Mouse (Mus musculus) heart, postnatal 0 days (tissue): ENCODE results near the gene Hcfc2. TPM values are rescaled to one million over a fixed set of nuclear protein-coding genes. Genes with fewer than 3 reads are reported as not detected.

Experiments
- ATAC-seq: fragments of 200-750 bp; cut with Nextera tagmentation; 2 replicates; pipeline ENCODE4 v1.8.0; 2017; ENCODE audit warnings: low read depth, moderate number of reproducible peaks, moderate library complexity; ENCODE audit not compliant: insufficient read depth
- DNase-seq: peaks from one replicate; pipeline ENCODE4 v3.0.0-alpha.2; 2016; ENCODE audit warnings: low spot score
- H3K27ac ChIP-seq: fragments of 300-500 bp; sonication (generic); 2 replicates; pipeline ENCODE4 v1.5.1; 2014; ENCODE audit warnings: low read depth, mild to moderate bottlenecking
- H3K27me3 ChIP-seq: fragments of 300-500 bp; sonication (generic); 2 replicates; pipeline ENCODE4 v1.6.1; 2014; ENCODE audit warnings: low read length, mixed read lengths; ENCODE audit not compliant: control insufficient read depth, insufficient read depth
- H3K36me3 ChIP-seq: fragments of 300-500 bp; sonication (generic); replicated peaks from 2 replicates; pipeline ENCODE4 v1.6.1; 2014; ENCODE audit warnings: low read length, mixed read lengths; ENCODE audit not compliant: control insufficient read depth, insufficient read depth
- H3K4me1 ChIP-seq: fragments of 300-500 bp; sonication (generic); 2 replicates; pipeline ENCODE4 v1.6.1; 2014; ENCODE audit warnings: antibody characterized with exemption; ENCODE audit not compliant: control insufficient read depth, insufficient read depth
- H3K4me2 ChIP-seq: fragments of 300-500 bp; sonication (generic); 2 replicates; pipeline ENCODE4 v1.6.1; 2014; ENCODE audit warnings: low read depth, mild to moderate bottlenecking, low read length, moderate library complexity
- H3K4me3 ChIP-seq: fragments of 300-500 bp; sonication (generic); 2 replicates; pipeline ENCODE4 v1.5.1; 2014; ENCODE audit warnings: low read depth, low read length
- H3K9ac ChIP-seq: fragments of 300-500 bp; sonication (generic); replicated peaks from 2 replicates; pipeline ENCODE4 v1.6.1; 2014; ENCODE audit warnings: low read depth, low read length, mixed read lengths
- H3K9me3 ChIP-seq: fragments of 300-500 bp; sonication (generic); replicated peaks from 2 replicates; pipeline ENCODE4 v1.6.1; 2016; ENCODE audit warnings: low read length; ENCODE audit not compliant: control insufficient read depth
- CTCF ChIP-seq: IDR thresholded peaks from 2 replicates; pipeline ENCODE4 v1.5.1; 2016; ENCODE audit warnings: antibody characterized with exemption, control low read depth, low read depth
- EP300 ChIP-seq: IDR thresholded peaks from 2 replicates; pipeline ENCODE4 v1.6.1; 2016; ENCODE audit warnings: antibody characterized with exemption, low read depth
- WGBS: fragments of 180-500 bp; shearing (Covaris S2); extraction: QIAGEN DNeasy Blood & Tissue Kit; methylation state at CpG from one replicate; pipeline ENCODE4 v1.1.7; 2014; 5-methylcytosine and 5-hydroxymethylcytosine counted together
- polyA plus RNA-seq: library from polyadenylated mRNA; unstranded; fragments of >200 nt; fragmentation: Nextera tagmentation; extraction: Ambion mirVana; gene quantifications from 2 replicates; pipeline ENCODE4 v1.2.1, GENCODE M21; 2015
- total RNA-seq: library from RNA; depleted of rRNA; stranded (reverse); fragments of >200 nt; gene quantifications from 2 replicates; pipeline ENCODE4 v1.2.3, GENCODE M21; 2014; ENCODE audit warnings: low replicate concordance

Gene Hcfc2
- total and polyA plus RNA-seq, 2 experiments from 2014 or later, result 30.5 to 34.3 TPM

DNA sequence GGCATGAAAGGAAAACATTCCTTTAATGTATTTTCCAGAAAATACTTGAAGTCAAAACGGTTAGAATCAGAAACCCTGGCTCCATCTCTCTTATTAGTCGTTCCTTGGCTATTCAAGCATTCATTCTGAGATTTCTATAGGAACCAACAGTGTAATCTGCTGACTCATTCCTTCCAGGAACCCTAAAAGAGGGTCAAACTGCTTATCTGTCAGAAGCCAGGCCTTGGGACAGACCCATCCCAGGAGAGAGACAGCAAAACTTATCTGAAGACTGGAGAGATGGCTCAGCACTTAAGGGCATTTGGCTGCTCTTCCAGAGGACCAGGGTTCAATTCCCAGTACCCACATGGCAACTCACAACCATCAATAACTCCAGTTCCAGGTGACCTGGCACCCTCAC is 81.1 kb downstream of the Hcfc2 start:
- Histone ChIP-seq H3K9me3 (no peaks in the 10 kb centered on the region), H3K27ac (no peak overlapping the region), H3K4me3 (no peak overlapping the region), H3K27me3 (no peaks in the 10 kb centered on the region), H3K4me2 (no peak overlapping the region), H3K9ac (no peak overlapping the region), H3K4me1 (peaks cover 4% of the 10 kb centered on the region), H3K36me3 (no peaks in the 10 kb centered on the region)
- TF ChIP-seq EP300 (no peak), CTCF (no peak)
- no peak for DNase-seq
- 60% methylated on average over 2 of the region's 2 CpGs for WGBS
- no peak for ATAC-seq

DNA sequence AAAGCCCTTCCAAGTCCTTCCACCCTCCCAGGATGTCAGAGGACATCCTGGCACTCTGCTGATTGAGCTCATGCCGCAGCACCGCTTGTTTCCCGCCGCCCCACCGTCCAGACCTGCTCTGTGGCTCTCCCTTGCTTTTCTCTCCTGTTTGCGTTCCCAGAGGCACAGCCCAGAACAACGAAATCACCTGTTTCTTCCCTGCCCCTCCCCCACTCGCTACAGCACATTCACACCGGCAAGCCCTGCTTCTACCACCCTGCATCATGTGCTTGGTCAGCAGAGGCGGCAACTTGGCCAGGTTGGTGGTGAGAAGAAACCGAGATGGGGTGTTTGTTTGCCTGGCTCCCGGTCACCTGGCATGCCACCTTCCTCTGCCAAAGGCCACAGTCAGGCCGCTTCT is 81.9 kb downstream of the Hcfc2 start:
- 24% methylated on average over 13 of the region's 13 CpGs for WGBS
- Histone ChIP-seq H3K9me3 (no peaks in the 10 kb centered on the region), H3K4me1 (peaks cover 4% of the 10 kb centered on the region), H3K27me3 (no peaks in the 10 kb centered on the region), H3K27ac (no peak overlapping the region), H3K4me3 (no peak overlapping the region), H3K36me3 (no peaks in the 10 kb centered on the region), H3K9ac (no peak overlapping the region), H3K4me2 (peak overlapping the region; percentile 26; the same call in 1 of the 2 replicates)
- ATAC-seq (no peak), DNase-seq (no peak)
- no peak for TF ChIP-seq CTCF
- TF ChIP-seq EP300, result no peak

DNA sequence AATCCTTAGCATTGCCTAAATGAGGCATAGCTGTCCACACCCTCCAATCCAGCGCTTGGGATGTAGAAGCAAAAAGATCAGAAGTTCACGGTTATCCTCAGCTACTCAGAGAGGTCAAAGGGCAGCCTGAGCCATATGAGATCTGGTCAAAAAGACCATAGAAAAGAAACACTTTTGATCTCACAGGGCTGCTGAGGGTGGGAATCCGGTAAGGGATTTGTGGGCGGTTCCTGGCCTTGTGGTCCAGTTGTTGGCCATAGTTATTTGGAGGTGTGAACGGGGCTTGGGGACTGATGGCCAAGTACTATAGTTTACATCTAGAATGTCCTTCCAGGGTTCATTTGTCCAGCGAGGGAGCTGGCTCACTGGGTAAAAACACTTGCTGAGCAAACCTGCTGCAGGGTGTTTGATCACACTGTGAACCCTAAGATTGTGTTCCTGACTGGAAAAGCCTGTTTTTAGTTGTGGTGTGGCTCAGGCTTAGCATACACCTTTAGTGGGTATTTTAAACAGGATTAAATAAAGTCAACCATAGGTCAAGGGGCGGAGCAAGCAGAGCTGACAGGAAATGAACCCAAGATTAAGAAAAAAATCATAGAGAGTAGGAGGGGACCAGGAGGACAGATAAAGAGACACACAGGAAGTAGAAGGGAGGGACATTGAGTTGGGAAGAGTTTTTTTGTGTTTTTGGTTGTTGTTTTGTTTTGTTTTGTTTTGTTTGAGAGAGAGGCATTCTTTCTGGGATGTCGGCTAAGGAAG is 83.0 kb downstream of the Hcfc2 start:
- ATAC-seq (no peak), DNase-seq (no peak)
- H3K27ac ChIP-seq, result no peak overlapping the region
- H3K9ac ChIP-seq, result no peak overlapping the region
- no peaks in the 10 kb centered on the region for H3K36me3 ChIP-seq
- H3K4me1 ChIP-seq, result peaks cover 4% of the 10 kb centered on the region
- no peaks in the 10 kb centered on the region for H3K27me3 ChIP-seq
- no peaks in the 10 kb centered on the region for H3K9me3 ChIP-seq
- no peak overlapping the region for H3K4me3 ChIP-seq
- no peak overlapping the region for H3K4me2 ChIP-seq
- WGBS, result 79% methylated on average over 8 of the region's 8 CpGs
- TF ChIP-seq EP300 (no peak), CTCF (no peak)

- DNase-seq (no peak), ATAC-seq (no peak)
- no peak overlapping the region for H3K9ac ChIP-seq
- H3K27me3 ChIP-seq, result no peaks in the 10 kb centered on the region
- H3K27ac ChIP-seq, result no peak overlapping the region
- TF ChIP-seq CTCF (no peak), EP300 (no peak)
- H3K36me3 ChIP-seq, result no peaks in the 10 kb centered on the region
- 98% methylated on average over 14 of the region's 14 CpGs for WGBS
- no peak overlapping the region for H3K4me3 ChIP-seq
- peaks cover 4% of the 10 kb centered on the region for H3K4me1 ChIP-seq
- H3K9me3 ChIP-seq, result no peaks in the 10 kb centered on the region
- no peak overlapping the region for H3K4me2 ChIP-seq
Observed at GRCm38 (mm10) chr10:82779831-82780230, 83.9 kb downstream of the Hcfc2 start.

DNA sequence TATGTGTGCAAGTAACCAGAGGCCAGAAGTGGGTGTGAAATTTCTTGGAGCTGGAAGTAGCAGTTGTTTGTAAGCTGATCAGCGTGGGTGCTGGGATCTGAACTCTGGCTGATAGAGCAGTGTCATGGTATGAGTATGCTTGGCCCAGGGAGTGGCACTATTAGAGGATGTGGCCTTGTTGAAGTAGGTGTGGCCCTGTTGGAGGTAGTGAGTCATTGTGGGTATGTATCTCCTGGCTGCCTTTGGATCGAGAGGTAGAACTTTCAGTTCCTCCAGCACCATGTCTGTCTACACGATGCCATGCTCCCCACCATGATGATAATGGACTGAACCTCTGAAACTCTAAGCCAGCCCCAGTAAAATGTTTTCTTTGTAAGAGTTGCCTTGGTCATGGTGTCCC is 84.4 kb downstream of the Hcfc2 start:
- no peaks in the 10 kb centered on the region for H3K9me3 ChIP-seq
- ATAC-seq, result no peak

DNA sequence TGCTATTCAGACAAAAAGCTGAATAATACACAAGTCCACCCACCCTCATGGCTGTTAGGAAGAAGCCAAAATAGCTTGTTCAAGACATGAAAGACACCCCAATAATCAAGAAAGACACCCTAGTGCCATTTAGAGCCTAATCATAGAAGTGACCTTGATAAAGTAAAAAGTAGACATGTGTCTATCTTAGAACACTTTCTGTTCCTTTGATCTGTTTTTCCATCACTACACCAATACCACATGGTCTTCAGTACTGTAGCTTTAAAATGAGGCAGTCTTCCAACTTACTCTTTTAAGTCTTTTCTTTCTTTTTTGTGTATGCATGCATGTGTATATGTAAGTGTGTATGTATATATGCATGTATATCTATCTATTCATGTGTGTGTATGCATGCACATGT is 84.9 kb downstream of the Hcfc2 start:
- Histone ChIP-seq H3K9ac (no peak overlapping the region), H3K4me3 (no peak overlapping the region), H3K27me3 (no peaks in the 10 kb centered on the region), H3K27ac (no peak overlapping the region), H3K9me3 (no peaks in the 10 kb centered on the region), H3K4me2 (no peak overlapping the region), H3K4me1 (peaks cover 4% of the 10 kb centered on the region), H3K36me3 (no peaks in the 10 kb centered on the region)
- ATAC-seq (no peak), DNase-seq (no peak)
- TF ChIP-seq EP300 (no peak), CTCF (no peak)

More for the DNA sequence above, 84.4 kb downstream of the Hcfc2 start:
- DNase-seq, result no peak
- WGBS, result 91% methylated on average over 3 of the region's 3 CpGs
- Histone ChIP-seq H3K4me2 (no peak overlapping the region), H3K4me1 (peaks cover 4% of the 10 kb centered on the region), H3K27ac (no peak overlapping the region), H3K27me3 (no peaks in the 10 kb centered on the region), H3K4me3 (no peak overlapping the region), H3K9ac (no peak overlapping the region), H3K36me3 (no peaks in the 10 kb centered on the region)
- TF ChIP-seq EP300, result no peak
- TF ChIP-seq CTCF, result no peak
